Mouse (Mus musculus): ENCODE measurements around the gene AI467606. TPM values are rescaled to one million over a fixed set of nuclear protein-coding genes. Genes with fewer than 3 reads are reported as not detected.

AI467606 gene
- polyA plus RNA-seq (2016; fragmentation: Nextera tagmentation; extraction: Ambion mirVana), result 1.0 and 1.2 TPM in 2 replicates

GRCm38 (mm10) chr7:127091114-127091896 is at the start of gene AI467606:
AI467606 (plus strand) TSS chr7:127091359.
- peaks cover 13% of the 10 kb centered on the region for H3K4me1 ChIP-seq
- no peak within 1 kb of the TSS for H3K27ac ChIP-seq
- 69% methylated on average over 16 of the region's 16 CpGs for WGBS
- no peaks in the 10 kb centered on the region for H3K9me3 ChIP-seq (replicated peaks)
- H3K4me2 ChIP-seq (replicated peaks), result no peak within 1 kb of the TSS
- no peak for ATAC-seq (ENCODE audit: low FRiP score)
- no peaks in the 10 kb centered on the region for H3K27me3 ChIP-seq
- H3K4me3 ChIP-seq, result no peak within 1 kb of the TSS
- H3K36me3 ChIP-seq, result no peaks in the 10 kb centered on the region
- 0 out of 2 replicates have a peak within 1 kb of the TSS, but pooled peaks have one; percentile 18 for H3K9ac ChIP-seq

DNA sequence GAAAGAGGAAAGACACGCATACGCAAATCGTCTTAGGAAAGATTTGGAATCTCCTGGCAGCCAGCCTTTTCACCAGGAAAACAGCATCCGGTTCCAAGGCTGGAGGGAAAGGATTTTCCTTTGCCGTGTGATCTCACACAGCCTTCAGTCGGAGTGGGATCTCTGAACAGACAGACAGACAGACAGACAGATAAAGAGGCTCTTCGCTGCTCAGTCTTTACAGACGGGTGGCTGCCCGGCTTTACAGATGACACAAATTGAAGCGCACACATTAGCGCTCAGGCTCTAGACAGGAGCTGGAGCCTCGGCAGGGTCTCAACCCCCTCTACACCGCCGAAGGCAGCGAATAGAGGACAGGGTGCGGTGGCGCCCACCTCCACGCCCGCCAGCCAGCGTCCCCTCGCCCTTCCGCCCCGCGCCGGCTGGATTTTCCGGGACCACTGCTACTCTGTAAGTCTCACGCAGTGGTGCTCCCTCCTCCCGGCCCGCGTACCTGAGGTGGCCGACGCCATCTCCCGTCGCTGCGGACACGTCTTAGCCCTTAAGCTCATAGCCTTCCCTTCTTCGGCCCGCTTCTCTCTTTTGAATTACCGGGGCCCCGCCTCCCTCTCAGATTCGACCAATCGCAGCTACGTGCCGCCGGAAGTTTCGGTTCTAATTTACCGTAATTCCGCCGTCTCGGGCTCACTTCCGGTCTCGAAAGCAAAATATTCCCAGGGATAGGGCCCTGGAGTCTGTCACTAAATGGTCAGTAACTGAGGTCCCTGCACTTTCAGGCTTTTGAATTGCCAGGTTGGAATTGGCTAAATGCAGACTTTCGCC is 49.1 kb upstream of the AI467606 start, which contains the start of gene Kif22:
TSS of gene Kif22 (minus strand) at position 621 of the 822 bp plus-strand sequence.
- no peaks in the 10 kb centered on the region for H3K9me3 ChIP-seq (replicated peaks)
- H3K4me2 ChIP-seq (replicated peaks), result peak within 1 kb of the TSS; percentile 83
- H3K27me3 ChIP-seq, result no peaks in the 10 kb centered on the region
- ATAC-seq (ENCODE audit: low FRiP score), result peak; percentile 83
- H3K4me1 ChIP-seq, result peaks cover 18% of the 10 kb centered on the region
- peaks cover 13% of the 10 kb centered on the region; the same call in 1 of the 2 replicates for H3K36me3 ChIP-seq
- WGBS, result 1% methylated on average over 53 of the region's 53 CpGs
- peak within 1 kb of the TSS; percentile 78 for H3K27ac ChIP-seq
- H3K4me3 ChIP-seq, result peak within 1 kb of the TSS; percentile 84
- peak within 1 kb of the TSS; percentile 83 for H3K9ac ChIP-seq

- no peaks in the 10 kb centered on the region for H3K4me1 ChIP-seq
- no peaks in the 10 kb centered on the region for H3K36me3 ChIP-seq
- H3K9ac ChIP-seq, result no peak overlapping the region
- no peak for ATAC-seq (ENCODE audit: low FRiP score)
- no peaks in the 10 kb centered on the region for H3K9me3 ChIP-seq (replicated peaks)
- H3K27me3 ChIP-seq, result peaks cover 4% of the 10 kb centered on the region; the same call in 1 of the 2 replicates
- no peak overlapping the region for H3K27ac ChIP-seq
- H3K4me2 ChIP-seq (replicated peaks), result no peak overlapping the region
- no peak overlapping the region for H3K4me3 ChIP-seq
- WGBS, result 72% methylated on average over 5 of the region's 5 CpGs
Observed at GRCm38 (mm10) chr7:127055026-127055585, 36.1 kb upstream of the AI467606 start.

- no peaks in the 10 kb centered on the region for H3K4me1 ChIP-seq
- H3K9me3 ChIP-seq (replicated peaks), result no peaks in the 10 kb centered on the region
- 87% methylated on average over 6 of the region's 6 CpGs for WGBS
- no peaks in the 10 kb centered on the region for H3K36me3 ChIP-seq
- ATAC-seq (ENCODE audit: low FRiP score), result no peak
- no peak overlapping the region for H3K4me2 ChIP-seq (replicated peaks)
- H3K4me3 ChIP-seq, result no peak overlapping the region
- H3K27me3 ChIP-seq, result no peaks in the 10 kb centered on the region
- no peak overlapping the region for H3K9ac ChIP-seq
- no peak overlapping the region for H3K27ac ChIP-seq
Observed at GRCm38 (mm10) chr7:127065538-127065937, 25.6 kb upstream of the AI467606 start.

DNA sequence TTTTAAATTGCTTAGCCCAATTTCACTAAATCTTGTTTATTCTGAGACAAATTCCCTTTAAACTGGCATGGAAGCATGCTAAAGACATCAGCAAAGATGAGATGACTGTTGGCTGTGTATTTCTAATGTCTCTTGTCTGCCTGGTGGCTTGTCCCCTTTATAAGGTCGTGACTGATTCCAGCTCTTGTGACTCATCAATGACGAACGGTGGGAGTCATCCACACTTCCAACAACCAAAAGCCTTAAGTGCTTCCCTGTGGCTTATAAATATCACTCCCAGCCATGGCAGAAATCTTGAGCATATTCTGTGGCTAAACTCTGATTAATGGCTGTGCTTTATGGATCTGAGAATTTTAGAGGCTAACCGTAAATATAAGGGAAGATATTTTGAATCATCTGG is 24.8 kb upstream of the AI467606 start:
- Histone ChIP-seq H3K36me3 (no peaks in the 10 kb centered on the region), H3K4me3 (no peak overlapping the region), H3K27me3 (no peaks in the 10 kb centered on the region), H3K9ac (no peak overlapping the region), H3K27ac (no peak overlapping the region), H3K9me3 (replicated peaks) (no peaks in the 10 kb centered on the region), H3K4me1 (no peaks in the 10 kb centered on the region), H3K4me2 (replicated peaks) (no peak overlapping the region)
- ATAC-seq (ENCODE audit: low FRiP score), result no peak
- WGBS, result 78% methylated on average over 4 of the region's 4 CpGs

GRCm38 (mm10) chr7:127070871-127071413 is 20.2 kb upstream of the AI467606 start:
- no peaks in the 10 kb centered on the region for H3K36me3 ChIP-seq
- H3K4me2 ChIP-seq (replicated peaks), result no peak overlapping the region
- 71% methylated on average over 4 of the region's 4 CpGs for whole genome bisulfite sequencing
- H3K4me3 ChIP-seq, result no peak overlapping the region
- no peak overlapping the region for H3K27ac ChIP-seq
- no peak overlapping the region for H3K9ac ChIP-seq
- no peak for ATAC-seq (ENCODE audit: low FRiP score)
- no peaks in the 10 kb centered on the region for H3K27me3 ChIP-seq
- no peaks in the 10 kb centered on the region for H3K4me1 ChIP-seq
- no peaks in the 10 kb centered on the region for H3K9me3 ChIP-seq (replicated peaks)

DNA sequence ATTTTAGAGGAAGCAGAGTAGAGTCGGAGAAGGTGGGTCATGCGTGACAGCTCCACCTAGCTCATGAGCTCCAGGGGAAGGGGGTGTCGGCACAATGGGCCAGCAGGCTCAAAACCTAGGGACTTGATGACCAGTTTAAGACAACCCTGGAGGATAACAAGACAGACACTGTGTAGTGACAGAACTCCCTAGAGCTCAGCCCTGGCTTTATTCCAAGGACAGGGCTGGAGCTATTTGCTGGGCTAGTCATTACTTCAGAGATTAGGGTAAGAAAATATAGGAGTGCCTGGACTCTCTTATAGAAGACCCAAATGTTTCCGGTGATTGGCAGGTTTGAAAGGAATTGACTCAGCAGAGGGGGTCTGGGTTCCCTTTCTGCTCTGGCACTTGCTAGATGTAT is 17.9 kb upstream of the AI467606 start:
- ATAC-seq (ENCODE audit: low FRiP score), result no peak
- Histone ChIP-seq H3K27ac (no peak overlapping the region), H3K9me3 (replicated peaks) (no peaks in the 10 kb centered on the region), H3K36me3 (no peaks in the 10 kb centered on the region), H3K27me3 (no peaks in the 10 kb centered on the region), H3K4me1 (no peaks in the 10 kb centered on the region), H3K9ac (no peak overlapping the region), H3K4me3 (no peak overlapping the region), H3K4me2 (replicated peaks) (no peak overlapping the region)
- 87% methylated on average over 4 of the region's 4 CpGs for WGBS

- no peaks in the 10 kb centered on the region for H3K4me1 ChIP-seq
- WGBS, result 91% methylated on average over 5 of the region's 5 CpGs
- no peaks in the 10 kb centered on the region for H3K9me3 ChIP-seq (replicated peaks)
- no peak overlapping the region for H3K4me3 ChIP-seq
- no peaks in the 10 kb centered on the region for H3K36me3 ChIP-seq
- H3K27me3 ChIP-seq, result no peaks in the 10 kb centered on the region
- ATAC-seq (ENCODE audit: low FRiP score), result no peak
- no peak overlapping the region for H3K9ac ChIP-seq
- no peak overlapping the region for H3K4me2 ChIP-seq (replicated peaks)
- H3K27ac ChIP-seq, result no peak overlapping the region
Observed at GRCm38 (mm10) chr7:127076188-127076587, 15.0 kb upstream of the AI467606 start.

DNA sequence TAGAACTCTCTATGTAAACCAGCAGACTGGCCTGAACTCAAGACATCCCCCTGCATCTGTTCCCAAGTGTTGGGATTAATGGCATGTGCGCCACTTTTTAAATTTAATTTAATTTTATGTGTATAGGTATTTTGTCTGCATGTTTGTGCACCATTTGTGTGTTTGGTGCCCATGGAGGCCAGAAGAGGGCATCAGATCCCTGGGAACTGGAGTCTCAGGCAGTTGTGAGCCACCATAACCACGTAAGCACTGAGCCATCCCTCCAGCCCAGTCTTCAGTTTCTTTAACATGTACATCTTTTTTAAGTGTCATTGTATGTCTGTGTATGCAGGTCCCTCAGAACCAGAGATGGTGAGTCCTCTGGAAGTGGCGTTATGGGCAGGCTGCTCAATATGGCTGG is 13.5 kb upstream of the AI467606 start:
- Histone ChIP-seq H3K4me1 (no peaks in the 10 kb centered on the region), H3K4me3 (no peak overlapping the region), H3K9me3 (replicated peaks) (no peaks in the 10 kb centered on the region), H3K36me3 (no peaks in the 10 kb centered on the region), H3K4me2 (replicated peaks) (no peak overlapping the region), H3K27me3 (no peaks in the 10 kb centered on the region), H3K9ac (no peak overlapping the region), H3K27ac (no peak overlapping the region)
- 80% methylated on average over 3 of the region's 3 CpGs for WGBS
- ATAC-seq (ENCODE audit: low FRiP score), result no peak

DNA sequence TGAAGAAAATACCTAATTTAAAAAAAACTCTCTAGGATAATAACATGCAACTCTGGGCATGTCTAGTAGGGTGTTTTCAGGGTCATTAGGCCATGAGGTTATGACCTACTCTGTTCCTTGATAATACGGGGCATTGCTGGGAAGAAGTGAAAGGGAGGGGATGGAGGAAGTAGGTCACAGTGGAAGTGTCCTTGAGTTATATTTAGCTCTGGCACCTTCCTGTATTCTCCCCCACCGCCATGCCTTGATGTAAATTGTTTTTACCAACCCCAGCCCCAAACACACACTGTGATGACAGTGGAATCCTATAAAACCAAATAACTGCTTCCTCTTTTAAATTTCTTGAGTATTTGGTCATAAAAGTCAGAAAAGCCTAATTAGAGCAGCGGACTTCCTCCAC is 11.1 kb upstream of the AI467606 start:
- no peaks in the 10 kb centered on the region for H3K36me3 ChIP-seq
- WGBS, result 76% methylated on average over 3 of the region's 3 CpGs

GRCm38 (mm10) chr7:127082271-127082670 is 8.9 kb upstream of the AI467606 start:
- WGBS, result 84% methylated on average over 8 of the region's 8 CpGs
- Histone ChIP-seq H3K27me3 (no peaks in the 10 kb centered on the region), H3K36me3 (no peaks in the 10 kb centered on the region), H3K4me2 (replicated peaks) (no peak overlapping the region), H3K9me3 (replicated peaks) (no peaks in the 10 kb centered on the region), H3K27ac (no peak overlapping the region), H3K9ac (no peak overlapping the region), H3K4me3 (no peak overlapping the region), H3K4me1 (no peaks in the 10 kb centered on the region)
- ATAC-seq (ENCODE audit: low FRiP score), result no peak

More for the DNA sequence above, 11.1 kb upstream of the AI467606 start:
- Histone ChIP-seq H3K4me3 (no peak overlapping the region), H3K4me2 (replicated peaks) (no peak overlapping the region), H3K9ac (no peak overlapping the region), H3K27ac (no peak overlapping the region), H3K4me1 (no peaks in the 10 kb centered on the region), H3K9me3 (replicated peaks) (no peaks in the 10 kb centered on the region), H3K27me3 (no peaks in the 10 kb centered on the region)
- no peak for ATAC-seq (ENCODE audit: low FRiP score)

GRCm38 (mm10) chr7:127082995-127083394 is 8.2 kb upstream of the AI467606 start:
- Histone ChIP-seq H3K9ac (no peak overlapping the region), H3K4me1 (no peaks in the 10 kb centered on the region), H3K36me3 (no peaks in the 10 kb centered on the region), H3K4me2 (replicated peaks) (no peak overlapping the region), H3K27me3 (no peaks in the 10 kb centered on the region), H3K4me3 (no peak overlapping the region), H3K27ac (no peak overlapping the region), H3K9me3 (replicated peaks) (no peaks in the 10 kb centered on the region)
- 60% methylated on average over 2 of the region's 2 CpGs for WGBS
- ATAC-seq (ENCODE audit: low FRiP score), result no peak

Measured in hindbrain, embryonic 12.5 days (tissue).